Mouse (Mus musculus): ENCODE data around the gene Osbpl11.

DNA sequence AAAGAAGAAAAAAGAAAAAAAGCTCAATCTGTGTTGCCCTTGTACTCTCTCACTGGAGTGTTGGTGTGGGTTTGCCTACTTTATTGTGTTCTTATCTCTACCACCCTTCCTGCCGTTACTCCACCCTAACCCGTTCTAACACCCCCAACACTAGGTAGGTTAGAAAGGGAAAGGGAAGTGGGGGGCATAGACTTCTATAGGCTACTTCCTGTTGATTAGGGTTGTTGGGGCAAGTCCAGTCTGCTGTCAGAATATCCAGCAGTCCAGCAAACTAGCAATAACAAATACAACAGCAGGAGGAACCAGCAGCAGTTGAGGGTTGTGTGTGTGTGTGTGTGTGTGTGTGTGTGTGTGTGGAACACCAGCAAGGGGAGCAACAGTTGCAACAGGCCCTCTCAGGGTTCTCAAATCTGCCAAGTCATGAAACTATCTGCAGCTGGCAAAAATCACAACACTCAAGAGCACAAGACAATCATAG is 76.8 kb downstream of the Osbpl11 start:
- TF ChIP-seq CTCF (IDR thresholded peaks at IDR 0.05; ENCODE audit: control insufficient read depth, insufficient read depth, low read length) (no peak), POLR2A (IDR thresholded peaks at IDR 0.05; ENCODE audit: borderline replicate concordance, control insufficient read depth, low read depth, low read length) (no peak)
